Mouse (Mus musculus): ENCODE measurements around the gene Ephb1. TPM values are rescaled to one million over a fixed set of nuclear protein-coding genes. Genes with fewer than 3 reads are reported as not detected.
A peak's percentile ranks its signal among the peaks of the same experiment; 100 is the strongest.

The Ephb1 gene
- polyA plus RNA-seq, 1 experiment, result 2.5 TPM

GRCm38 (mm10) chr9:102304796-102305195, 49.7 kb downstream of the Ephb1 start:
- Histone ChIP-seq H3K36me3 (ENCODE audit: control insufficient read depth, insufficient read depth) (no peaks in the 10 kb centered on the region), H3K79me2 (ENCODE audit: control insufficient read depth, insufficient read depth) (no peaks in the 10 kb centered on the region), H3K4me3 (no peak overlapping the region), H3ac (ENCODE audit: control insufficient read depth, insufficient read length) (no peak overlapping the region), H3K4me2 (ENCODE audit: low read depth) (peak overlapping the region; percentile 5), H3K27me3 (ENCODE audit: control insufficient read depth, insufficient read depth, insufficient read length) (no peaks in the 10 kb centered on the region)
- TF ChIP-seq CEBPB (IDR thresholded peaks at IDR 0.05; ENCODE audit: insufficient read depth, poor library complexity, severe bottlenecking) (no peak), TCF12 (IDR thresholded peaks at IDR 0.05; ENCODE audit: insufficient read depth, poor library complexity, severe bottlenecking) (peak; percentile 59), MAX (IDR thresholded peaks at IDR 0.05; ENCODE audit: low read depth) (no peak), POLR2AphosphoS2 (IDR thresholded peaks at IDR 0.05; ENCODE audit: insufficient read length, low read depth) (no peak), MYOD1 (IDR thresholded peaks at IDR 0.05; ENCODE audit: control insufficient read depth in 1 of 3, insufficient read length in 2 of 3, low read depth in 2 of 3) (peak; percentile 37 to 85 (median 40)), E2F4 (IDR thresholded peaks at IDR 0.05; ENCODE audit: insufficient read depth) (no peak), MYOG (IDR thresholded peaks at IDR 0.05; ENCODE audit: control insufficient read depth in 1 of 3, insufficient read depth in 1 of 3, insufficient read length in 2 of 3, low read depth in 2 of 3) (peak in 2 of 3 experiments; percentile 76 to 92), REST (IDR thresholded peaks at IDR 0.05; ENCODE audit: insufficient read depth, insufficient read length) (no peak), POLR2A (IDR thresholded peaks at IDR 0.05; ENCODE audit: insufficient read length, low read depth) (no peak), TCF3 (IDR thresholded peaks at IDR 0.05; ENCODE audit: insufficient read length, low read depth) (no peak), SRF (IDR thresholded peaks at IDR 0.05; ENCODE audit: control insufficient read depth, insufficient read length, low read depth) (no peak), USF1 (IDR thresholded peaks at IDR 0.05; ENCODE audit: low read depth) (no peak)

- H3ac ChIP-seq (ENCODE audit: control insufficient read depth, insufficient read length), result no peak overlapping the region
- no peaks in the 10 kb centered on the region for H3K36me3 ChIP-seq (ENCODE audit: control insufficient read depth, insufficient read depth)
- H3K4me3 ChIP-seq, result no peak overlapping the region
- no peaks in the 10 kb centered on the region for H3K27me3 ChIP-seq (ENCODE audit: control insufficient read depth, insufficient read depth, insufficient read length)
- H3K4me2 ChIP-seq (ENCODE audit: low read depth), result no peak overlapping the region
- H3K79me2 ChIP-seq (ENCODE audit: control insufficient read depth, insufficient read depth), result no peaks in the 10 kb centered on the region
- TF ChIP-seq USF1 (IDR thresholded peaks at IDR 0.05; ENCODE audit: low read depth), result no peak
- no peak for TF ChIP-seq REST (IDR thresholded peaks at IDR 0.05; ENCODE audit: insufficient read depth, insufficient read length)
- no peak for TF ChIP-seq SRF (IDR thresholded peaks at IDR 0.05; ENCODE audit: control insufficient read depth, insufficient read length, low read depth)
- TF ChIP-seq MYOG (IDR thresholded peaks at IDR 0.05; ENCODE audit: control insufficient read depth in 1 of 3, insufficient read depth in 1 of 3, insufficient read length in 2 of 3, low read depth in 2 of 3), result peak in 1 of 3 experiments; percentile 28
- no peak for TF ChIP-seq E2F4 (IDR thresholded peaks at IDR 0.05; ENCODE audit: insufficient read depth)
- TF ChIP-seq MYOD1 (IDR thresholded peaks at IDR 0.05; ENCODE audit: control insufficient read depth in 1 of 3, insufficient read length in 2 of 3, low read depth in 2 of 3), result peak in 1 of 3 experiments; percentile 25
- TF ChIP-seq POLR2A (IDR thresholded peaks at IDR 0.05; ENCODE audit: insufficient read length, low read depth), result no peak
- TF ChIP-seq CEBPB (IDR thresholded peaks at IDR 0.05; ENCODE audit: insufficient read depth, poor library complexity, severe bottlenecking), result no peak
- TF ChIP-seq MAX (IDR thresholded peaks at IDR 0.05; ENCODE audit: low read depth), result no peak
These were observed 50.6 kb downstream of the Ephb1 start for GRCm38 (mm10) chr9:102303882-102304281.

- Histone ChIP-seq H3ac (ENCODE audit: control insufficient read depth, insufficient read length) (no peak overlapping the region), H3K27me3 (ENCODE audit: control insufficient read depth, insufficient read depth, insufficient read length) (no peaks in the 10 kb centered on the region), H3K36me3 (ENCODE audit: control insufficient read depth, insufficient read depth) (no peaks in the 10 kb centered on the region), H3K4me2 (ENCODE audit: low read depth) (peak overlapping the region; percentile 92), H3K4me3 (peak overlapping the region; percentile 4), H3K79me2 (ENCODE audit: control insufficient read depth, insufficient read depth) (no peaks in the 10 kb centered on the region)
- TF ChIP-seq USF1 (IDR thresholded peaks at IDR 0.05; ENCODE audit: low read depth) (peak; percentile 52), POLR2A (IDR thresholded peaks at IDR 0.05; ENCODE audit: insufficient read length, low read depth) (no peak)
These were observed 53.5 kb downstream of the Ephb1 start for GRCm38 (mm10) chr9:102300985-102301384.

GRCm38 (mm10) chr9:102298741-102299140, 55.8 kb downstream of the Ephb1 start:
- H3ac ChIP-seq (ENCODE audit: control insufficient read depth, insufficient read length), result no peak overlapping the region
- H3K27me3 ChIP-seq (ENCODE audit: control insufficient read depth, insufficient read depth, insufficient read length), result no peaks in the 10 kb centered on the region
- H3K36me3 ChIP-seq (ENCODE audit: control insufficient read depth, insufficient read depth), result no peaks in the 10 kb centered on the region
- H3K4me2 ChIP-seq (ENCODE audit: low read depth), result no peak overlapping the region
- no peak overlapping the region for H3K4me3 ChIP-seq
- H3K79me2 ChIP-seq (ENCODE audit: control insufficient read depth, insufficient read depth), result no peaks in the 10 kb centered on the region
- no peak for TF ChIP-seq MAX (IDR thresholded peaks at IDR 0.05; ENCODE audit: low read depth)

- H3K36me3 ChIP-seq (ENCODE audit: control insufficient read depth, insufficient read depth), result no peaks in the 10 kb centered on the region
- no peak overlapping the region for H3K4me3 ChIP-seq
- H3ac ChIP-seq (ENCODE audit: control insufficient read depth, insufficient read length), result no peak overlapping the region
- no peaks in the 10 kb centered on the region for H3K27me3 ChIP-seq (ENCODE audit: control insufficient read depth, insufficient read depth, insufficient read length)
- H3K4me2 ChIP-seq (ENCODE audit: low read depth), result no peak overlapping the region
- TF ChIP-seq POLR2A (IDR thresholded peaks at IDR 0.05; ENCODE audit: insufficient read length, low read depth) (no peak), MYOD1 (IDR thresholded peaks at IDR 0.05; ENCODE audit: control insufficient read depth in 1 of 3, insufficient read length in 2 of 3, low read depth in 2 of 3) (peak in 2 of 3 experiments; percentile 28 to 63), MYOG (IDR thresholded peaks at IDR 0.05; ENCODE audit: control insufficient read depth in 1 of 3, insufficient read depth in 1 of 3, insufficient read length in 2 of 3, low read depth in 2 of 3) (peak in 1 of 3 experiments; percentile 65)
- H3K79me2 ChIP-seq (ENCODE audit: control insufficient read depth, insufficient read depth), result no peaks in the 10 kb centered on the region
These were observed 56.5 kb downstream of the Ephb1 start for GRCm38 (mm10) chr9:102297986-102298385.

GRCm38 (mm10) chr9:102297176-102297575, 57.3 kb downstream of the Ephb1 start:
- Histone ChIP-seq H3K4me3 (no peak overlapping the region), H3ac (ENCODE audit: control insufficient read depth, insufficient read length) (no peak overlapping the region), H3K79me2 (ENCODE audit: control insufficient read depth, insufficient read depth) (no peaks in the 10 kb centered on the region), H3K27me3 (ENCODE audit: control insufficient read depth, insufficient read depth, insufficient read length) (no peaks in the 10 kb centered on the region), H3K4me2 (ENCODE audit: low read depth) (no peak overlapping the region), H3K36me3 (ENCODE audit: control insufficient read depth, insufficient read depth) (no peaks in the 10 kb centered on the region)
- TF ChIP-seq POLR2AphosphoS2 (IDR thresholded peaks at IDR 0.05; ENCODE audit: insufficient read length, low read depth) (no peak), MYOG (IDR thresholded peaks at IDR 0.05; ENCODE audit: control insufficient read depth in 1 of 3, insufficient read depth in 1 of 3, insufficient read length in 2 of 3, low read depth in 2 of 3) (peak in 1 of 3 experiments; percentile 21), MYOD1 (IDR thresholded peaks at IDR 0.05; ENCODE audit: control insufficient read depth in 1 of 3, insufficient read length in 2 of 3, low read depth in 2 of 3) (peak in 2 of 3 experiments; percentile 52 to 76)

Measured in myocyte (in vitro differentiated cells).